Mouse (Mus musculus) left cerebral cortex, postnatal 25 days (tissue): ENCODE measurements around the gene Prkrip1. TPM values are rescaled to one million over a fixed set of nuclear protein-coding genes. Genes with fewer than 3 reads are reported as not detected.
"Not testable (repeated sequence)": the region's sequence is repeated elsewhere in the genome, so short reads cannot be mapped to it uniquely, and the experiment has no call there.

Experiments
- DNase-seq, 2 experiments: peaks; one replicate each; pipeline ENCODE4 v3.0.0; 2022; ENCODE audit warnings: low spot score in 2 of 2, mixed read lengths in 1 of 2
- intact Hi-C: fragments of 180-260 bp; cut with DNase I; formaldehyde crosslinking; loops from one replicate; pipeline ENCODE4 v1.15.1; 2025
- total RNA-seq, 2 experiments: library from RNA; stranded (reverse); gene quantifications; 2 replicates each; pipeline ENCODE4 v1.2.3; 2021

Prkrip1 gene
- total RNA-seq, 2 experiments from 2014 or later = 36.8 to 37.1 TPM

GRCm38 (mm10) chr5:136213716-136214115 lies 15.0 kb upstream of the Prkrip1 start:
- intact Hi-C loops = no loop called here
- DNase-seq = no peak

GRCm38 (mm10) chr5:136212716-136213115 lies 14.0 kb upstream of the Prkrip1 start:
- intact Hi-C loops = no loop called here
- no peak for DNase-seq

GRCm38 (mm10) chr5:136211341-136212102 lies 12.8 kb upstream of the Prkrip1 start:
- DNase-seq, intact Hi-C loops: not testable (repeated sequence)

GRCm38 (mm10) chr5:136210549-136210948 lies 11.8 kb upstream of the Prkrip1 start:
- intact Hi-C loops = no loop called here
- no peak for DNase-seq

GRCm38 (mm10) chr5:136201832-136202231 lies 3.1 kb upstream of the Prkrip1 start:
- intact Hi-C loops = loop anchor here (1.0 to 5.0 kb wide), 3 partner anchors 51 to 555 kb away; no protein-coding TSS in a partner anchor
- DNase-seq = peak; percentile 75 to 78

- no peak for DNase-seq
- intact Hi-C loops = no loop called here
Observed at GRCm38 (mm10) chr5:136199526-136199925, 763 bp upstream of the Prkrip1 start.

GRCm38 (mm10) chr5:136191870-136192269 lies 6.9 kb downstream of the Prkrip1 start:
- intact Hi-C loops = no loop called here
- DNase-seq = no peak

GRCm38 (mm10) chr5:136186723-136187122 lies 12.0 kb downstream of the Prkrip1 start:
- intact Hi-C loops = loop anchor here (2.0 kb wide), 1 partner anchor 50 kb away; the partner anchor contains the start of genes Alkbh4 and Lrwd1
- DNase-seq = peak; percentile 41 to 66

GRCm38 (mm10) chr5:136183766-136184165 lies 15.0 kb downstream of the Prkrip1 start:
- no peak for DNase-seq
- intact Hi-C loops = no loop called here

GRCm38 (mm10) chr5:136182830-136183229 lies 15.9 kb downstream of the Prkrip1 start:
- DNase-seq = no peak
- intact Hi-C loops = loop anchor here (1.0 kb wide), 1 partner anchor 13 kb away; the partner anchor contains the start of gene Orai2

- DNase-seq = peak in 1 of 2 experiments; percentile 88
- intact Hi-C loops = loop anchor here (1.0 kb wide), 1 partner anchor 12 kb away; the partner anchor contains the start of gene Orai2
Observed at GRCm38 (mm10) chr5:136182049-136182448, 16.7 kb downstream of the Prkrip1 start.

GRCm38 (mm10) chr5:136181197-136181596 lies 17.6 kb downstream of the Prkrip1 start:
- intact Hi-C loops = no loop called here
- peak in 1 of 2 experiments; percentile 55 for DNase-seq

GRCm38 (mm10) chr5:136179594-136179993 lies 19.2 kb downstream of the Prkrip1 start:
- no peak for DNase-seq
- intact Hi-C loops = no loop called here

- peak; percentile 54 to 82 for DNase-seq
- intact Hi-C loops = no loop called here
Observed at GRCm38 (mm10) chr5:136173606-136174463, 24.9 kb downstream of the Prkrip1 start.

- no peak for DNase-seq
- intact Hi-C loops = no loop called here
Observed at GRCm38 (mm10) chr5:136172939-136173338, 25.8 kb downstream of the Prkrip1 start.

GRCm38 (mm10) chr5:136171363-136172341 lies 27.1 kb downstream of the Prkrip1 start:
- no peak for DNase-seq
- intact Hi-C loops = loop anchor here (2.0 kb wide), 1 partner anchor 35 kb away; the partner anchor contains the start of genes Alkbh4 and Lrwd1

- DNase-seq = peak; percentile 87 to 88
- intact Hi-C loops = loop anchor here (1.0 to 2.0 kb wide), 2 partner anchors 12 to 34 kb away; partner anchors contain the start of genes Alkbh4 and Lrwd1
Observed at GRCm38 (mm10) chr5:136170512-136171362, 28.0 kb downstream of the Prkrip1 start, which contains the start of gene Orai2. Orai2 (minus strand) TSS chr5:136170713.
